Mouse (Mus musculus): Measurements from ENCODE around the gene Cel. TPM values are rescaled to one million over a fixed set of nuclear protein-coding genes. Genes with fewer than 3 reads are reported as not detected.

The Cel gene
- polyA plus RNA-seq, 1 experiment from 2014 or later, result 383 TPM

DNA sequence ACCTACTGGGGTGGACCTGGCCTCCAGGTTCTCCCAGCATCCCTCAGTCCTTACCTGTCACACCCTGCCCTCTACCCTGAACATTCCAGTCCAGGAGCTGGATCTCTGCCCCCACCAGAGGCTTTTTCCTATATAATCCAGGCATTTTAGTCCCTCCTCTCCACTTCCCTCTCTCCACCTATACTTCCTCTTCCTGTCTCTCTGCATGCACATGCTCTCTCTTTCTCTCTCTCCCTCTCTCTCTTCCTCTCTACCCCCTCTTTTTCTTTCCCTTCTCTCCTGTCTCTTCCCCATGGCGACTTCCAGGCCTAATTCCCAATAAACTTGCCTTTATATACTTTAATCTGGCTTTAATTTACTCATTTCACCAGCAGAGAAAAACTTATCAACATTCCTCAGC, 25.4 kb upstream of the Cel start:
- Histone ChIP-seq H3K4me3 (ENCODE audit: low read length) (no peak overlapping the region), H3K9ac (ENCODE audit: low read depth, low read length) (no peak overlapping the region), H3K4me1 (ENCODE audit: control insufficient read depth, insufficient read depth, low read length) (no peaks in the 10 kb centered on the region), H3K4me2 (ENCODE audit: low read depth, low read length) (no peak overlapping the region), H3K27ac (ENCODE audit: low read length) (no peak overlapping the region), H3K27me3 (replicated peaks; ENCODE audit: control insufficient read depth, insufficient read depth, low read length) (no peaks in the 10 kb centered on the region), H3K9me3 (ENCODE audit: control insufficient read depth, low read length) (no peaks in the 10 kb centered on the region), H3K36me3 (ENCODE audit: control insufficient read depth, insufficient read depth, low read length) (no peaks in the 10 kb centered on the region)
- no peak for ATAC-seq
- WGBS, result 42% methylated on average over 1 of the region's 1 CpGs

GRCm38 (mm10) chr2:28585730-28586129, 22.5 kb upstream of the Cel start:
- peak; percentile 27; the same call in 1 of the 2 replicates for ATAC-seq
- Histone ChIP-seq H3K27me3 (replicated peaks; ENCODE audit: control insufficient read depth, insufficient read depth, low read length) (no peaks in the 10 kb centered on the region), H3K36me3 (ENCODE audit: control insufficient read depth, insufficient read depth, low read length) (no peaks in the 10 kb centered on the region), H3K4me2 (ENCODE audit: low read depth, low read length) (no peak overlapping the region), H3K27ac (ENCODE audit: low read length) (no peak overlapping the region), H3K9me3 (ENCODE audit: control insufficient read depth, low read length) (no peaks in the 10 kb centered on the region), H3K4me1 (ENCODE audit: control insufficient read depth, insufficient read depth, low read length) (peaks cover 7% of the 10 kb centered on the region; the same call in 1 of the 2 replicates), H3K9ac (ENCODE audit: low read depth, low read length) (no peak overlapping the region), H3K4me3 (ENCODE audit: low read length) (no peak overlapping the region)
- 34% methylated on average over 2 of the region's 2 CpGs for WGBS

GRCm38 (mm10) chr2:28585043-28585571, 21.9 kb upstream of the Cel start:
- H3K9me3 ChIP-seq (ENCODE audit: control insufficient read depth, low read length), result no peaks in the 10 kb centered on the region
- H3K27me3 ChIP-seq (replicated peaks; ENCODE audit: control insufficient read depth, insufficient read depth, low read length), result no peaks in the 10 kb centered on the region
- peaks cover 7% of the 10 kb centered on the region; the same call in 1 of the 2 replicates for H3K4me1 ChIP-seq (ENCODE audit: control insufficient read depth, insufficient read depth, low read length)
- no peak for ATAC-seq
- WGBS, result 16% methylated on average over 6 of the region's 6 CpGs
- H3K27ac ChIP-seq (ENCODE audit: low read length), result no peak overlapping the region
- H3K4me3 ChIP-seq (ENCODE audit: low read length), result no peak overlapping the region
- no peak overlapping the region for H3K4me2 ChIP-seq (ENCODE audit: low read depth, low read length)
- no peaks in the 10 kb centered on the region for H3K36me3 ChIP-seq (ENCODE audit: control insufficient read depth, insufficient read depth, low read length)
- no peak overlapping the region for H3K9ac ChIP-seq (ENCODE audit: low read depth, low read length)

DNA sequence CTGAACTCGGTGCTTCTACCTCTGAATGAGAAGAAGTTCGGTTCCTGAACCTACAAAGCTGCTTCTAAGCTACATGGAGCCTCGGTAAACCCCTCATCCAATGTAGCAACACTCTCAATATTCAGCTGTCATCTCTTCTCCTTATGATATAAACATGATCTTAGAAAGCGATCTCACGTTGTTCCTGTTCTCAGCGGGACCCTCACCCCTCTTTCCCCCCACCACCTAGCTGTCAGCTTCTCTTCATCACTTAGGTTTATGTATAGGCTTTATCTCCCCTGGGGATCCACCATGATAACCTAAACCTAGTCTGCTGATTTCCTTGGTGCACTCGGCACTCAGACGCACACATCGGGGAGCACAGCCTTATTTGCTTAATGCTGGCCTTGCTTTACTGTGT, 20.4 kb upstream of the Cel start, which contains the start of gene Gtf3c5:
Gene Gtf3c5 (minus strand): TSS at position 101 of the 400 bp plus-strand sequence.
- Histone ChIP-seq H3K4me1 (ENCODE audit: control insufficient read depth, insufficient read depth, low read length) (peaks cover 7% of the 10 kb centered on the region; the same call in 1 of the 2 replicates), H3K9ac (ENCODE audit: low read depth, low read length) (peak within 1 kb of the TSS; percentile 84), H3K9me3 (ENCODE audit: control insufficient read depth, low read length) (no peaks in the 10 kb centered on the region), H3K4me3 (ENCODE audit: low read length) (peak within 1 kb of the TSS; percentile 81), H3K27ac (ENCODE audit: low read length) (peak within 1 kb of the TSS; percentile 87), H3K4me2 (ENCODE audit: low read depth, low read length) (peak within 1 kb of the TSS; percentile 70), H3K36me3 (ENCODE audit: control insufficient read depth, insufficient read depth, low read length) (0 out of 2 replicates have a peak, but pooled peaks cover 5% of the 10 kb centered on the region), H3K27me3 (replicated peaks; ENCODE audit: control insufficient read depth, insufficient read depth, low read length) (no peaks in the 10 kb centered on the region)
- 68% methylated on average over 9 of the region's 9 CpGs for WGBS
- no peak for ATAC-seq

DNA sequence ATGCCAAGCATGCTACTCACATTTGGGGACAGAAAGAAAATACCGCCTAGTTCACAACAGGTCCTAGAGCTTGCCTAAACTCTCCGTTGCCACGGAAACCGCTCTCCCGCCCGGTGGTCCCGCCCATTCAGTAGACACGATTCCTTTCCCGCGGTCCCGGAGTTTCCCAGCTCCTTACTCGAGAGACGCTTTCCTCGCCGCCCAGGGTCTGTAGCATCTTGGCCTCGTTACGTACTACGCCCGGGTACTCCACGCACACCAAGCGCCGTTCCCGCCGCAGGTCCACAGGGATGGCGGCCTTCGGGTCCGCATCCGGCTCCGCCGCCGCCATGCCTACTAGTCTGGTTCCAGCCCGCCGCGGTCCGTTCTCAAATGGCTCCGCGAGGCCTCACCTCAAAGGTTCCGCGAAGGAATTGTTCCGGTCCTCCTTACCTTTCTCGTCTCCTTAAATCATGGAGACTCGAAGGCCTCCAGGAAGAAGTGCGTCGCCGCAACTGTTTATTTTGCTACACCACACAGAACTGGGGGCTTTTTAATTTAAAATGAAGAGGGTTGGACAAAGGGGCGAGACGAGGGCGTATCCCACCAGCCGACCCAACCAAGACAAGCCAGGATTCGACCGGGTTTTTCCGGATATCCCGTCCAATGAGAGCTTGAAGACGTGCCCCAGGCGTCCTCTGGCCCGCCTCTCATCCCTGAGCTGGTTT, 19.6 kb upstream of the Cel start:
- H3K4me1 ChIP-seq (ENCODE audit: control insufficient read depth, insufficient read depth, low read length), result peaks cover 7% of the 10 kb centered on the region; the same call in 1 of the 2 replicates
- ATAC-seq, result peak; percentile 95
- under 1% methylated on average over 56 of the region's 56 CpGs for WGBS

GRCm38 (mm10) chr2:28578003-28578402, 14.8 kb upstream of the Cel start:
- H3K27ac ChIP-seq (ENCODE audit: low read length), result no peak overlapping the region
- H3K9me3 ChIP-seq (ENCODE audit: control insufficient read depth, low read length), result no peaks in the 10 kb centered on the region
- 0 out of 2 replicates have a peak, but pooled peaks cover 16% of the 10 kb centered on the region for H3K36me3 ChIP-seq (ENCODE audit: control insufficient read depth, insufficient read depth, low read length)
- no peak for ATAC-seq
- no peak overlapping the region for H3K4me2 ChIP-seq (ENCODE audit: low read depth, low read length)
- H3K4me1 ChIP-seq (ENCODE audit: control insufficient read depth, insufficient read depth, low read length), result peaks cover 3% of the 10 kb centered on the region; the same call in 1 of the 2 replicates
- WGBS, result 77% methylated on average over 5 of the region's 5 CpGs
- H3K4me3 ChIP-seq (ENCODE audit: low read length), result no peak overlapping the region
- H3K9ac ChIP-seq (ENCODE audit: low read depth, low read length), result no peak overlapping the region
- H3K27me3 ChIP-seq (replicated peaks; ENCODE audit: control insufficient read depth, insufficient read depth, low read length), result no peaks in the 10 kb centered on the region

More for the DNA sequence above, 19.6 kb upstream of the Cel start:
- peak overlapping the region; percentile 84 for H3K9ac ChIP-seq (ENCODE audit: low read depth, low read length)
- no peaks in the 10 kb centered on the region for H3K9me3 ChIP-seq (ENCODE audit: control insufficient read depth, low read length)
- H3K36me3 ChIP-seq (ENCODE audit: control insufficient read depth, insufficient read depth, low read length), result 0 out of 2 replicates have a peak, but pooled peaks cover 11% of the 10 kb centered on the region
- H3K4me2 ChIP-seq (ENCODE audit: low read depth, low read length), result peak overlapping the region; percentile 70
- H3K27me3 ChIP-seq (replicated peaks; ENCODE audit: control insufficient read depth, insufficient read depth, low read length), result no peaks in the 10 kb centered on the region
- H3K27ac ChIP-seq (ENCODE audit: low read length), result peak overlapping the region; percentile 87
- peak overlapping the region; percentile 81 for H3K4me3 ChIP-seq (ENCODE audit: low read length)

DNA sequence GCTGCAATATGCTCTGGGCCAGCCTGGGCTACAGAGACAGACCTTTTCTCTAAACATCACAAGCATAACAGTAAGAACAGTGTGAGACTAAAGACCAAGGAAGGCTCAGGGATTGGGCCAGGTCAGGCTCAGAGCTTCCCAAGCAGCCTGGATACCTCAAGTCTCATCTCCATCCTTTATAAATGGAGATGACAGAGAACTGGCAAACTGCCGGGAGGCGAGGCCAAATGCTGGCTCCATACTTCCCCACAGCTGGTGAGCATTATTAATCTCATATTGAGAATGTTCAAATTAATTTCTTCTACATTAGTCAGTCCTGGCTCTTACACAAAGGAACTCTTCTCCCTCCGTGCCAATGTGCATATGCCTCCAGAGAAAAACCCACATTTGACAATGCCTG, 13.6 kb upstream of the Cel start:
- Histone ChIP-seq H3K27me3 (replicated peaks; ENCODE audit: control insufficient read depth, insufficient read depth, low read length) (no peaks in the 10 kb centered on the region), H3K27ac (ENCODE audit: low read length) (no peak overlapping the region), H3K9ac (ENCODE audit: low read depth, low read length) (no peak overlapping the region), H3K4me3 (ENCODE audit: low read length) (no peak overlapping the region), H3K4me1 (ENCODE audit: control insufficient read depth, insufficient read depth, low read length) (peaks cover under 1% of the 10 kb centered on the region; the same call in 1 of the 2 replicates), H3K9me3 (ENCODE audit: control insufficient read depth, low read length) (no peaks in the 10 kb centered on the region), H3K4me2 (ENCODE audit: low read depth, low read length) (no peak overlapping the region), H3K36me3 (ENCODE audit: control insufficient read depth, insufficient read depth, low read length) (peaks cover 21% of the 10 kb centered on the region; the same call in 1 of the 2 replicates)
- ATAC-seq, result no peak
- WGBS, result 78% methylated on average over 3 of the region's 3 CpGs

DNA sequence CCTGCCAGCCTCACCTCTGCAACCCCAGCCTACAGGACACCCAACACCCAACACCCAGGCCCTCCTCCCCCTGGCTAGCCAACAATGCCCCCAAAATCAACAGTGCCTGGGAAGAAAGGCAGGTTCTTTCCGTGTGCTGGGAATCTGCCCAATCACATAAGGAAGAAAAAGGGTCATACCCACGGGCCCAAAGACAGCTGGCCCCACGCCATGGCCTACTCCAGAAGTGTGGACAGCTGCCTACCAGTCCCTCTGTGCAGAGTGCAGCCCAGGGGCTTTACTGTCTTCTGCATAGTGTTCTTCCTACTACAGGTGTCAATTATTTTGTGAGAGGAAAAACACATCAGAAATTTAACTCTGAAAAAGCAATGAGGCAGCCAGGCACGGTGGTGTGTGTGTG, 12.1 kb upstream of the Cel start:
- no peaks in the 10 kb centered on the region for H3K4me1 ChIP-seq (ENCODE audit: control insufficient read depth, insufficient read depth, low read length)
- no peak overlapping the region for H3K27ac ChIP-seq (ENCODE audit: low read length)
- H3K4me3 ChIP-seq (ENCODE audit: low read length), result no peak overlapping the region
- 80% methylated on average over 4 of the region's 4 CpGs for WGBS
- no peaks in the 10 kb centered on the region for H3K27me3 ChIP-seq (replicated peaks; ENCODE audit: control insufficient read depth, insufficient read depth, low read length)
- H3K4me2 ChIP-seq (ENCODE audit: low read depth, low read length), result no peak overlapping the region
- no peaks in the 10 kb centered on the region for H3K9me3 ChIP-seq (ENCODE audit: control insufficient read depth, low read length)
- no peak for ATAC-seq
- H3K36me3 ChIP-seq (ENCODE audit: control insufficient read depth, insufficient read depth, low read length), result peaks cover 28% of the 10 kb centered on the region
- no peak overlapping the region for H3K9ac ChIP-seq (ENCODE audit: low read depth, low read length)

GRCm38 (mm10) chr2:28569903-28570302, 6.7 kb upstream of the Cel start:
- Histone ChIP-seq H3K9me3 (ENCODE audit: control insufficient read depth, low read length) (no peaks in the 10 kb centered on the region), H3K4me1 (ENCODE audit: control insufficient read depth, insufficient read depth, low read length) (no peaks in the 10 kb centered on the region), H3K27ac (ENCODE audit: low read length) (no peak overlapping the region), H3K27me3 (replicated peaks; ENCODE audit: control insufficient read depth, insufficient read depth, low read length) (no peaks in the 10 kb centered on the region), H3K4me3 (ENCODE audit: low read length) (no peak overlapping the region), H3K4me2 (ENCODE audit: low read depth, low read length) (no peak overlapping the region), H3K9ac (ENCODE audit: low read depth, low read length) (no peak overlapping the region), H3K36me3 (ENCODE audit: control insufficient read depth, insufficient read depth, low read length) (peaks cover 19% of the 10 kb centered on the region)
- 66% methylated on average over 3 of the region's 3 CpGs for WGBS
- ATAC-seq, result no peak
